Mouse (Mus musculus) lung, postnatal 0 days (tissue): Measurements from ENCODE around the gene Maats1. TPM values are rescaled to one million over a fixed set of nuclear protein-coding genes. Genes with fewer than 3 reads are reported as not detected.

ENCODE experiments used
- ATAC-seq: fragments of 200-750 bp; cut with Nextera tagmentation; 2 replicates; pipeline ENCODE4 v1.8.0; 2017; ENCODE audit warnings: moderate library complexity
- DNase-seq: peaks from one replicate; pipeline ENCODE4 v3.0.0-alpha.2; 2016; ENCODE audit warnings: low spot score
- H3K27ac ChIP-seq: fragments of 300-500 bp; sonication (generic); 2 replicates; pipeline ENCODE4 v1.5.1; 2014; ENCODE audit warnings: antibody characterized with exemption, mild to moderate bottlenecking, low read length, mixed read lengths
- H3K27me3 ChIP-seq: fragments of 300-500 bp; sonication (generic); replicated peaks from 2 replicates; pipeline ENCODE4 v1.6.1; 2014; ENCODE audit warnings: low read length, mixed read lengths; ENCODE audit not compliant: insufficient read depth
- H3K36me3 ChIP-seq: fragments of 300-500 bp; sonication (generic); 2 replicates; pipeline ENCODE4 v1.6.1; 2014; ENCODE audit warnings: low read length, mixed read lengths; ENCODE audit not compliant: insufficient read depth
- H3K4me1 ChIP-seq: fragments of 300-500 bp; sonication (generic); 2 replicates; pipeline ENCODE4 v1.6.1; 2014; ENCODE audit warnings: antibody characterized with exemption, low read depth, low read length, mixed read lengths; ENCODE audit not compliant: insufficient read depth
- H3K4me2 ChIP-seq: fragments of 300-500 bp; sonication (generic); replicated peaks from 2 replicates; pipeline ENCODE4 v1.6.1; 2014; ENCODE audit warnings: low read depth, mild to moderate bottlenecking, low read length, moderate library complexity, mixed read lengths
- H3K4me3 ChIP-seq: fragments of 300-500 bp; sonication (generic); 2 replicates; pipeline ENCODE4 v1.5.1; 2014; ENCODE audit warnings: low read depth, low read length
- H3K9ac ChIP-seq: fragments of 300-500 bp; sonication (generic); replicated peaks from 2 replicates; pipeline ENCODE4 v1.6.1; 2014; ENCODE audit warnings: low read depth, mild to moderate bottlenecking
- H3K9me3 ChIP-seq: fragments of 300-500 bp; sonication (generic); 2 replicates; pipeline ENCODE4 v1.6.1; 2016; ENCODE audit warnings: low read length, mixed read lengths
- CTCF ChIP-seq: IDR thresholded peaks from 2 replicates; pipeline ENCODE4 v1.5.1; 2016; ENCODE audit warnings: antibody characterized with exemption, mild to moderate bottlenecking
- EP300 ChIP-seq: IDR thresholded peaks from 2 replicates; pipeline ENCODE4 v1.6.1; 2016; ENCODE audit warnings: antibody characterized with exemption, mild to moderate bottlenecking, control low read depth
- WGBS: fragments of 180-500 bp; shearing (Covaris S2); extraction: QIAGEN DNeasy Blood & Tissue Kit; methylation state at CpG from one replicate; pipeline ENCODE4 v1.1.7; 2014; 5-methylcytosine and 5-hydroxymethylcytosine counted together
- polyA plus RNA-seq: library from polyadenylated mRNA; unstranded; fragments of >200 nt; fragmentation: Nextera tagmentation; extraction: Ambion mirVana; gene quantifications from 2 replicates; pipeline ENCODE4 v1.2.1, GENCODE M21; 2015

Maats1 gene
- polyA plus RNA-seq, 1 experiment from 2014 or later = 2.6 TPM

GRCm38 (mm10) chr16:38298410-38298809, 43.5 kb downstream of the Maats1 start:
- Histone ChIP-seq H3K4me1 (no peaks in the 10 kb centered on the region), H3K27me3 (no peaks in the 10 kb centered on the region), H3K4me3 (no peak overlapping the region), H3K36me3 (no peaks in the 10 kb centered on the region), H3K9ac (no peak overlapping the region), H3K9me3 (no peaks in the 10 kb centered on the region), H3K4me2 (no peak overlapping the region), H3K27ac (no peak overlapping the region)
- WGBS = 61% methylated on average over 6 of the region's 6 CpGs
- DNase-seq (no peak), ATAC-seq (no peak)
- no peak for TF ChIP-seq EP300
- no peak for TF ChIP-seq CTCF

- Histone ChIP-seq H3K4me1 (no peaks in the 10 kb centered on the region), H3K9me3 (no peaks in the 10 kb centered on the region), H3K36me3 (no peaks in the 10 kb centered on the region), H3K27ac (no peak overlapping the region), H3K27me3 (no peaks in the 10 kb centered on the region), H3K4me3 (no peak overlapping the region), H3K4me2 (no peak overlapping the region), H3K9ac (no peak overlapping the region)
- peak; percentile 32 for DNase-seq
- ATAC-seq = no peak
- TF ChIP-seq CTCF = peak; percentile 59
- no peak for TF ChIP-seq EP300
- 21% methylated on average over 5 of the region's 5 CpGs for WGBS
Measured at GRCm38 (mm10) chr16:38295349-38295930, 46.5 kb downstream of the Maats1 start.

DNA sequence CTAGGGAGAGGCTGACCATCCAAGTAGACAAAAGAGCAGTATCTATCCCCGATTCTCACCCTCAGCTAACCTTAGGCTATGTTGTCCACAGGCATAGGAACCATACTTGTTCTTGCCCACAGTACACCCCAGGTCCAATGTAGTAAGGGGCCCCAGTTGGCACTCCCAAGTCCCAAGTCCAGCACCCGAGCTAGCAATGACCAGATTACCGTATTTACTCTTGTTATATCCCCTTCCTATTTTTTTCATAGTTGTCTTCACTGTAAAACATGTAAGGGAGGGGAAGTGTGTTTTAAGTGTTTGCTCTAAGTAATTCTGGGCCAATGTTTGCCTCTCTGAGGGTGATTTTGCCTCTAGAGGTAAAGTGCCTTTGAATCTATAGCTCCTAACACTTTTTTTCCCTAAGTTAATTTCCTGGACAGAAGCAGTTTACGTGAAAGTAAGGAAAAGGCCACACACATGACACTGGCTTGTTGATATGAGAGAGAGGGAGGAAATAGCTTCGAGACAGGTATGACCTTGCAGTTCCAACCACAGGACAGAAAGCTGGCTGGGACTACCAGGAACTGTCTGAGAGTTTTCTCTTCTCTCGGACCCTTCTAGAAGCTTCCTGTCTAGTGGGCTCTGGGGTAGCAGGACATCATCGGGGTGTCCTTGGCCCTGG, 47.1 kb downstream of the Maats1 start, which contains the start of gene Nr1i2:
TSS of gene Nr1i2 (minus strand) at position 140 of the 664 bp plus-strand sequence.
- DNase-seq (peak; percentile 65), ATAC-seq (peak; percentile 37)
- no peak for TF ChIP-seq EP300
- TF ChIP-seq CTCF = no peak
- H3K27me3 ChIP-seq = no peaks in the 10 kb centered on the region
- WGBS = 37% methylated on average over 7 of the region's 7 CpGs
- H3K9me3 ChIP-seq = no peaks in the 10 kb centered on the region
- H3K36me3 ChIP-seq = no peaks in the 10 kb centered on the region
- no peak within 1 kb of the TSS for H3K4me2 ChIP-seq
- H3K4me3 ChIP-seq = no peak within 1 kb of the TSS
- no peak within 1 kb of the TSS for H3K9ac ChIP-seq
- H3K4me1 ChIP-seq = no peaks in the 10 kb centered on the region
- no peak within 1 kb of the TSS for H3K27ac ChIP-seq

DNA sequence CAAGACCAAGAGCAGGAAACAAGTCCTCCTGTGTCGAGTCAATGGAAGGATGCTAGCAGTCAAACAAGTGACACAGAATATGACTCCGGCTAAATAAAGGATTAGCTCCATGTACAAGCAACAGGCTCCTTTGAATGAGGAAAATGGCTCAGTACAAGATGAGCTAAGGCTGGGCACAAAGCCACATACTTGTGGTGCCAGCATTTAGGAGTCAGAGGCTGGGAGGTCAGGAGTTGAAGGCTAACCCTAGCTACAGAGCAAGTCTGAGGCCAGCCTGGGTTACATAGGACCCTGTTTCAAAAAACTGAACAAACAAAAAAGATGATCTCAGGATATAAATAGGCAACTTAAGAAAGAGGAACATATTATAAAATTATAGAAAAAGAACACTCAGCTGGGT, 51.8 kb downstream of the Maats1 start:
- TF ChIP-seq CTCF (no peak), EP300 (no peak)
- ATAC-seq = no peak
- H3K4me1 ChIP-seq = no peaks in the 10 kb centered on the region
- H3K4me3 ChIP-seq = no peak overlapping the region
- no peak overlapping the region for H3K4me2 ChIP-seq
- no peak overlapping the region for H3K9ac ChIP-seq
- WGBS = 47% methylated on average over 2 of the region's 2 CpGs
- no peak for DNase-seq
- no peaks in the 10 kb centered on the region for H3K27me3 ChIP-seq
- no peak overlapping the region for H3K27ac ChIP-seq
- H3K9me3 ChIP-seq = no peaks in the 10 kb centered on the region
- no peaks in the 10 kb centered on the region for H3K36me3 ChIP-seq

- WGBS = 24% methylated on average over 6 of the region's 6 CpGs
- Histone ChIP-seq H3K9me3 (no peaks in the 10 kb centered on the region), H3K27ac (no peak overlapping the region), H3K36me3 (no peaks in the 10 kb centered on the region), H3K27me3 (no peaks in the 10 kb centered on the region), H3K4me2 (no peak overlapping the region), H3K9ac (no peak overlapping the region), H3K4me1 (no peaks in the 10 kb centered on the region), H3K4me3 (no peak overlapping the region)
- TF ChIP-seq CTCF (no peak), EP300 (no peak)
- ATAC-seq (no peak), DNase-seq (no peak)
Measured at GRCm38 (mm10) chr16:38288851-38289250, 53.1 kb downstream of the Maats1 start.

GRCm38 (mm10) chr16:38287762-38288161, 54.2 kb downstream of the Maats1 start:
- Histone ChIP-seq H3K27me3 (no peaks in the 10 kb centered on the region), H3K4me1 (no peaks in the 10 kb centered on the region)

More at GRCm38 (mm10) chr16:38287762-38288161, 54.2 kb downstream of the Maats1 start:
- TF ChIP-seq CTCF (no peak), EP300 (no peak)
- DNase-seq (no peak), ATAC-seq (no peak)
- no peak overlapping the region for H3K27ac ChIP-seq
- 66% methylated on average over 3 of the region's 3 CpGs for WGBS
- H3K9me3 ChIP-seq = no peaks in the 10 kb centered on the region
- no peak overlapping the region for H3K4me3 ChIP-seq
- H3K36me3 ChIP-seq = no peaks in the 10 kb centered on the region
- H3K4me2 ChIP-seq = no peak overlapping the region
- no peak overlapping the region for H3K9ac ChIP-seq
